23 mouse cellular contexts compared by ENCODE assay signal in the genomic region with DNA sequence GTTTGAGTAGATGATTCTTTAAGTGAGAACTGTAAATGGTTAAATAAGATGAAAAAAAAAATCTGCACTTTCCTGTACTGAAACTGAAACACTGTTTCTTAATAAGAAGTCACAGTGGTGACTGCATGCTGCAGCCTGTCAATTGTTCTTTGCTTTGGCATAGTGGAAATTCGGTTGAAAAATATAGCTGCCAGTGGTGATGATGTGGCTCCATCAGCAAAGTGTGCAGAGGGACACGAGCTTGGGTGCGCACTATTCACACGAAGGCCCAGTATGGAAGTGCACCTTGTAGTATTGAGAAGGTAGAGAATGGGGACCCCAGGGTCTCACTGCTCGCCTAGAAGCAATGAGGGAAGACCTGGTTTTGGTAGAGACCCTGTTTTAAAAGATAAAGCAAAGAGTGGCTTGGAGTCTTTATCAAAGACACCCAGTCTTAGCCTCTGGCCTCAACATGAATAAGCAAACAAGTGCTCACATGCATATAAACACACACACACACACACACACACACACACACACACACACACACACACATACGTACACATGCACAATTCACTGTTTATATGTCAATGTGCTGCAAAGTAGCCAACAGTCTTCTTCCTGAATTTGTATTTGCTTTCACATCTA. TPM values are rescaled to one million over a fixed set of nuclear protein-coding genes. Genes with fewer than 3 reads are reported as not detected.
DNase-seq lines count a peak whose midpoint lies in the region; ATAC-seq and TF ChIP-seq lines count a peak whose summit lies in the region.
"Had no signal": no experiment of that assay in that cellular context is flagged by ENCODE, and none has a peak within 500 bp of the region (broad histone marks: within the 10 kb centered on the region; RNA-seq: fewer than 3 reads in every experiment).

No protein-coding gene starts in this region.

- 45% methylated on average over 6 of the region's 6 CpGs for WGBS in liver, embryonic 13.5 days (ENCODE audit: insufficient replicate concordance)
- WGBS in liver, postnatal 0 days (ENCODE audit: insufficient replicate concordance) = 58% methylated on average over 6 of the region's 6 CpGs
- WGBS in forebrain, embryonic 13.5 days = 89% methylated on average over 6 of the region's 6 CpGs

- H3K36me3 ChIP-seq in liver, embryonic 13.5 days = no peaks in the 10 kb centered on the region
- no peaks in the 10 kb centered on the region for H3K36me3 ChIP-seq in liver, postnatal 0 days (replicated peaks; ENCODE audit: insufficient read depth, low read length)
- H3K36me3 ChIP-seq in forebrain, embryonic 13.5 days (ENCODE audit: poor library complexity, severe bottlenecking) = no peaks in the 10 kb centered on the region
- H3K36me3 ChIP-seq: embryonic facial prominence, embryonic 15.5 days; forebrain, embryonic 10.5 days; heart, embryonic 10.5 days; hindbrain, embryonic 13.5 days had no signal

- ATAC-seq in liver, embryonic 13.5 days (ENCODE audit: low read depth) = peak; percentile 60; the same call in 1 of the 2 replicates
- ATAC-seq in liver, postnatal 0 days = no peak
- no peak for ATAC-seq in forebrain, embryonic 13.5 days
- ATAC-seq: forebrain, postnatal 0 days; hindbrain, postnatal 0 days had no signal

- no peak overlapping the region for H3K4me2 ChIP-seq in liver, embryonic 13.5 days
- H3K4me2 ChIP-seq in liver, postnatal 0 days (ENCODE audit: low read depth, low read length) = no peak overlapping the region
- no peak overlapping the region for H3K4me2 ChIP-seq in forebrain, embryonic 13.5 days
- H3K4me2 ChIP-seq: embryonic facial prominence, embryonic 15.5 days; hindbrain, embryonic 13.5 days had no signal

- H3K27ac ChIP-seq in liver, embryonic 13.5 days = no peak overlapping the region
- no peak overlapping the region for H3K27ac ChIP-seq in liver, postnatal 0 days (ENCODE audit: low read depth)
- no peak overlapping the region for H3K27ac ChIP-seq in forebrain, embryonic 13.5 days
- H3K27ac ChIP-seq: embryonic facial prominence, embryonic 15.5 days; forebrain, embryonic 10.5 days; gastrocnemius, adult 2 months; heart, embryonic 10.5 days; hindbrain, embryonic 13.5 days; hindbrain, postnatal 0 days had no signal

- H3K9ac ChIP-seq in liver, embryonic 13.5 days = no peak overlapping the region
- no peak overlapping the region for H3K9ac ChIP-seq in liver, postnatal 0 days (replicated peaks)
- H3K9ac ChIP-seq in forebrain, embryonic 13.5 days = no peak overlapping the region
- H3K9ac ChIP-seq: embryonic facial prominence, embryonic 15.5 days; forebrain, postnatal 0 days; hindbrain, embryonic 13.5 days had no signal

- peaks cover 9% of the 10 kb centered on the region for H3K4me1 ChIP-seq in liver, embryonic 13.5 days (replicated peaks)
- H3K4me1 ChIP-seq in liver, postnatal 0 days (ENCODE audit: insufficient read depth) = no peaks in the 10 kb centered on the region
- no peaks in the 10 kb centered on the region for H3K4me1 ChIP-seq in forebrain, embryonic 13.5 days
- H3K4me1 ChIP-seq: embryonic facial prominence, embryonic 15.5 days; forebrain, embryonic 10.5 days; heart, embryonic 10.5 days; hindbrain, embryonic 13.5 days had no signal

- no peaks in the 10 kb centered on the region for H3K9me3 ChIP-seq in liver, embryonic 13.5 days (replicated peaks)
- H3K9me3 ChIP-seq in liver, postnatal 0 days (ENCODE audit: low read length) = no peaks in the 10 kb centered on the region
- H3K9me3 ChIP-seq in forebrain, embryonic 13.5 days (replicated peaks) = no peaks in the 10 kb centered on the region
- H3K9me3 ChIP-seq: embryonic facial prominence, embryonic 15.5 days; forebrain, embryonic 10.5 days; heart, embryonic 10.5 days; hindbrain, embryonic 13.5 days had no signal

- H3K4me3 ChIP-seq in liver, embryonic 13.5 days (replicated peaks) = no peak overlapping the region
- no peak overlapping the region for H3K4me3 ChIP-seq in liver, postnatal 0 days (ENCODE audit: low read depth, low read length)
- H3K4me3 ChIP-seq in forebrain, embryonic 13.5 days = no peak overlapping the region
- H3K4me3 ChIP-seq: embryonic facial prominence, embryonic 15.5 days; erythroblast, embryonic 14.5 days; forebrain, embryonic 10.5 days; gastrocnemius, adult 2 months; heart, embryonic 10.5 days; hindbrain, embryonic 13.5 days had no signal

- no peak for TF ChIP-seq CTCF in liver, postnatal 0 days (IDR thresholded peaks at IDR 0.05; ENCODE audit: low read depth)

- DNase-seq in c-Kit-positive CD71-positive TER-119-negative erythroid progenitor cells, embryonic 14.5 days (ENCODE audit: low read depth) = peak; percentile 5
- DNase-seq in liver, embryonic 13.5 days = no peak
- DNase-seq in liver, postnatal 0 days = no peak
- DNase-seq in kidney, postnatal 14 days = no peak
- DNase-seq in testis, postnatal 14 days (ENCODE audit: low spot score) = no peak
- DNase-seq: adrenal gland, adult 2 months; adrenal gland, postnatal 25 days; cerebellum, adult 2 months; cerebellum, postnatal 10 days; embryo, embryonic 11 days; forebrain, postnatal 0 days; gastrocnemius, adult 2 months; gastrocnemius, postnatal 36 days; heart, adult 11 months; heart, postnatal 14 days had no signal

- TF ChIP-seq EP300 in liver, postnatal 0 days (IDR thresholded peaks at IDR 0.05; ENCODE audit: low read depth) = 0 out of 2 replicates have a peak, but pooled peaks have one; percentile 20

- H3K27me3 ChIP-seq in liver, embryonic 13.5 days = no peaks in the 10 kb centered on the region
- H3K27me3 ChIP-seq in liver, postnatal 0 days (ENCODE audit: insufficient read depth, low read length) = no peaks in the 10 kb centered on the region
- no peaks in the 10 kb centered on the region for H3K27me3 ChIP-seq in forebrain, embryonic 13.5 days
- H3K27me3 ChIP-seq: CH12.LX; embryonic facial prominence, embryonic 15.5 days; hindbrain, embryonic 13.5 days had no signal

RNA-seq across cellular contexts. Expression of a gene that starts 18.4 kb away (rescaled TPM):
- polyA plus RNA-seq in liver, embryonic 13.5 days (2015; fragmentation: Nextera tagmentation; extraction: Ambion mirVana) = 13.2 and 16.3 TPM in 2 replicates
- 9.0 and 10.1 TPM in 2 replicates for polyA plus RNA-seq in liver, postnatal 0 days (2015; fragmentation: Nextera tagmentation; extraction: Ambion mirVana)
- 0.69 and 1.3 TPM in 2 replicates for polyA plus RNA-seq in forebrain, embryonic 13.5 days (2015; fragmentation: Nextera tagmentation; extraction: Ambion mirVana)
- polyA plus RNA-seq: erythroblast, embryonic 14.5 days had no signal
